Mouse (Mus musculus): ENCODE results near the gene Sf1. TPM values are rescaled to one million over a fixed set of nuclear protein-coding genes. Genes with fewer than 3 reads are reported as not detected.

The Sf1 gene
- polyA plus RNA-seq, 1 experiment from 2014 or later: 201 TPM

- 0 out of 2 replicates have a peak overlapping the region, but pooled peaks have one; percentile 9 for H3K27ac ChIP-seq
- H3K4me3 ChIP-seq: no peak overlapping the region
- H3K9me3 ChIP-seq: no peaks in the 10 kb centered on the region
- peaks cover 11% of the 10 kb centered on the region for H3K27me3 ChIP-seq (ENCODE audit: poor library complexity, severe bottlenecking)
- H3K4me1 ChIP-seq: peaks cover 33% of the 10 kb centered on the region
- peaks cover 25% of the 10 kb centered on the region for H3K36me3 ChIP-seq (replicated peaks)
- WGBS: 53% methylated on average over 5 of the region's 5 CpGs
- no peak for DNase-seq (ENCODE audit: extremely low spot score, low spot score)
Measured at GRCm38 (mm10) chr19:6383470-6383869, 20.0 kb downstream of the Sf1 start.

GRCm38 (mm10) chr19:6384128-6384527, 20.6 kb downstream of the Sf1 start, which contains the start of gene Pygm:
Gene Pygm, plus strand, starts transcription at chr19:6384399.
- H3K4me1 ChIP-seq: peaks cover 37% of the 10 kb centered on the region
- WGBS: 17% methylated on average over 7 of the region's 7 CpGs
- peaks cover 18% of the 10 kb centered on the region for H3K27me3 ChIP-seq (ENCODE audit: poor library complexity, severe bottlenecking)
- DNase-seq (ENCODE audit: extremely low spot score, low spot score): no peak
- no peak within 1 kb of the TSS for H3K4me3 ChIP-seq
- 0 out of 2 replicates have a peak within 1 kb of the TSS, but pooled peaks have one; percentile 9 for H3K27ac ChIP-seq
- peaks cover 19% of the 10 kb centered on the region for H3K36me3 ChIP-seq (replicated peaks)
- H3K9me3 ChIP-seq: no peaks in the 10 kb centered on the region

DNA sequence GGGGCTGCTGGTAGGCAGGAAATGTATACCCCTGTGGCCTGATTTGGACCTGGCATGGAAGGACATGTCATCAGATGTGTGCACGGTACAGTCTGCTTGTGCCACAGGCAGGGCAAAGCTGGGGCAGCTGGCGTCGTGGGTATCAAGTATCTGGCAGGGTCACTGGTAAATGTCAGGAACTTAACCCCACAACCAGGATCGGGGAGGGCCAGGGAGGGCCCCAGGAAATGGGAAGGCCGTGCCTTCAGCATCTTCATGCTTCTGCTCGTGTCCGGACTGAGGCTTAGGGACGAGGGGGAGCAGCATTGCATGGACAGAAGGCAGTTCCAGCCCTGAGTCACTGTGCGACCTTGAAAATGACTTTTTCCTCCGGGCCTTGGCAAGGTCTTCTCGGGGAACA, 21.5 kb downstream of the Sf1 start:
- no peak overlapping the region for H3K27ac ChIP-seq
- peaks cover 46% of the 10 kb centered on the region for H3K4me1 ChIP-seq
- no peak overlapping the region for H3K4me3 ChIP-seq
- WGBS: 83% methylated on average over 11 of the region's 11 CpGs
- H3K9me3 ChIP-seq: no peaks in the 10 kb centered on the region
- DNase-seq (ENCODE audit: extremely low spot score, low spot score): no peak
- H3K36me3 ChIP-seq (replicated peaks): peaks cover 10% of the 10 kb centered on the region
- peaks cover 19% of the 10 kb centered on the region for H3K27me3 ChIP-seq (ENCODE audit: poor library complexity, severe bottlenecking)

GRCm38 (mm10) chr19:6385419-6385818, 21.9 kb downstream of the Sf1 start:
- no peaks in the 10 kb centered on the region for H3K9me3 ChIP-seq
- H3K27ac ChIP-seq: no peak overlapping the region
- peaks cover 24% of the 10 kb centered on the region for H3K27me3 ChIP-seq (ENCODE audit: poor library complexity, severe bottlenecking)
- peaks cover 9% of the 10 kb centered on the region; the same call in 1 of the 2 replicates for H3K36me3 ChIP-seq (replicated peaks)
- 86% methylated on average over 5 of the region's 5 CpGs for WGBS
- DNase-seq (ENCODE audit: extremely low spot score, low spot score): no peak
- peaks cover 50% of the 10 kb centered on the region for H3K4me1 ChIP-seq
- no peak overlapping the region for H3K4me3 ChIP-seq

GRCm38 (mm10) chr19:6385821-6386220, 22.3 kb downstream of the Sf1 start:
- no peak for DNase-seq (ENCODE audit: extremely low spot score, low spot score)
- H3K36me3 ChIP-seq (replicated peaks): peaks cover 5% of the 10 kb centered on the region; the same call in 1 of the 2 replicates
- no peak overlapping the region for H3K27ac ChIP-seq
- peaks cover 28% of the 10 kb centered on the region for H3K27me3 ChIP-seq (ENCODE audit: poor library complexity, severe bottlenecking)
- peaks cover 54% of the 10 kb centered on the region for H3K4me1 ChIP-seq
- no peak overlapping the region for H3K4me3 ChIP-seq
- 85% methylated on average over 7 of the region's 7 CpGs for WGBS
- H3K9me3 ChIP-seq: no peaks in the 10 kb centered on the region

DNA sequence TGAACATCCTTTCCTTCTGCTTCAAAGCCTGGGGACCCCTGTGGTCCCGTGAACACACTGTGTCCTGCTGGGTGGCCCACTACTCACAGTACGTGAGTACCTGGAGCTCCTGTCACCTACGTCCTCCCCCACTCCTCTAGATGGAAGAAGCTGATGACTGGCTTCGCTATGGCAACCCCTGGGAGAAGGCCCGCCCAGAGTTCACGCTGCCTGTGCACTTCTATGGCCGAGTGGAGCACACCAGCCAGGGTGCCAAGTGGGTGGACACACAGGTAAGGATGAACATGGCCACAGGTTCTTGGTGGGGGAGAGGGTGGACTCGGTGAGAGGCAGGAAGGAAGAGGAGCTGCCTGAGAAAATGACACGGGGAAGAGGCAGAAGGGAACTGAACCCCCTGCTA, 22.7 kb downstream of the Sf1 start:
- Histone ChIP-seq H3K4me1 (peaks cover 55% of the 10 kb centered on the region), H3K4me3 (no peak overlapping the region), H3K36me3 (replicated peaks) (0 out of 2 replicates have a peak, but pooled peaks cover 1% of the 10 kb centered on the region), H3K9me3 (no peaks in the 10 kb centered on the region), H3K27me3 (ENCODE audit: poor library complexity, severe bottlenecking) (peaks cover 31% of the 10 kb centered on the region), H3K27ac (no peak overlapping the region)
- DNase-seq (ENCODE audit: extremely low spot score, low spot score): no peak
- 72% methylated on average over 9 of the region's 9 CpGs for WGBS

GRCm38 (mm10) chr19:6388006-6388405, 24.5 kb downstream of the Sf1 start:
- no peaks in the 10 kb centered on the region for H3K9me3 ChIP-seq
- peaks cover 31% of the 10 kb centered on the region for H3K27me3 ChIP-seq (ENCODE audit: poor library complexity, severe bottlenecking)
- DNase-seq (ENCODE audit: extremely low spot score, low spot score): no peak
- peaks cover 50% of the 10 kb centered on the region for H3K4me1 ChIP-seq
- no peak overlapping the region for H3K27ac ChIP-seq
- WGBS: 87% methylated on average over 13 of the region's 13 CpGs
- H3K36me3 ChIP-seq (replicated peaks): no peaks in the 10 kb centered on the region
- H3K4me3 ChIP-seq: no peak overlapping the region

DNA sequence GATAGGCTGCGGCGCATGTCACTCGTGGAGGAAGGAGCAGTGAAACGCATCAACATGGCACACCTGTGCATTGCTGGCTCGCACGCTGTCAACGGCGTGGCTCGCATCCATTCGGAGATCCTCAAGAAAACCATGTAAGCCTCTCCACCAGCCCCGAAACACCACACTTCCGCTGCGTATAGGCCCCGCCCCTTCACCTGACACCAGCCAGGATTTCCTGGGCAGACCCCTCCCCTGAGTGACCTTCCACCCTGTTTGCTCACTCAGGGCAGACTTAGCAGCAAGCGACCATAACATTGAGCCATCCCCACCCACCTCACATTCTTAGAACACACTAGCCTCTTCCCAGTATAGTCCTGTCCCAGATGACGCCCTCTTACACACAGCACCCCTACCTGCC, 26.3 kb downstream of the Sf1 start:
- Histone ChIP-seq H3K36me3 (replicated peaks) (no peaks in the 10 kb centered on the region), H3K27ac (peak overlapping the region; percentile 48; the same call in 1 of the 2 replicates)

DNA sequence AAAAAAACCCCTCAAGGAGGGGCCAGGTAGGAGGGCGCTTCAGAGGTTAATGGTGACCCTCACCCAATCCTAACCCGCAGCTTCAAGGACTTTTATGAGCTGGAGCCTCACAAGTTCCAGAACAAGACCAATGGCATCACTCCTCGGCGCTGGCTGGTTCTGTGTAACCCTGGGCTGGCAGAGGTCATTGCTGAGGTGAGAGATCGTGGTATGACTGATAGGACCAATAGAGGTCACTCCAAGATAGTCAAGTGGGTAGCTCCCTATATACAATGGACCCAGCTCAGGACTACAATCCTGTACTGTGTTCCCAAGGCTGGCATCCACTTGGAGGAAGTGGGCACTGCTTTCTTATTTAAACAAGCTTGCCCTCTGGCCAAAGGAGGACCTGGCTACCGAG, 26.8 kb downstream of the Sf1 start:
- peak overlapping the region; percentile 47; the same call in 1 of the 2 replicates for H3K4me3 ChIP-seq
- H3K27ac ChIP-seq: no peak overlapping the region
- DNase-seq (ENCODE audit: extremely low spot score, low spot score): no peak
- H3K27me3 ChIP-seq (ENCODE audit: poor library complexity, severe bottlenecking): peaks cover 31% of the 10 kb centered on the region
- 62% methylated on average over 6 of the region's 6 CpGs for WGBS
- H3K4me1 ChIP-seq: peaks cover 27% of the 10 kb centered on the region
- H3K36me3 ChIP-seq (replicated peaks): no peaks in the 10 kb centered on the region
- no peaks in the 10 kb centered on the region for H3K9me3 ChIP-seq

More for the DNA sequence above, 26.3 kb downstream of the Sf1 start:
- no peak for DNase-seq (ENCODE audit: extremely low spot score, low spot score)
- Histone ChIP-seq H3K27me3 (ENCODE audit: poor library complexity, severe bottlenecking) (peaks cover 31% of the 10 kb centered on the region), H3K4me3 (peak overlapping the region; percentile 47), H3K4me1 (peaks cover 32% of the 10 kb centered on the region), H3K9me3 (no peaks in the 10 kb centered on the region)
- WGBS: 3% methylated on average over 16 of the region's 16 CpGs

GRCm38 (mm10) chr19:6392743-6393393, 29.4 kb downstream of the Sf1 start:
- no peak for DNase-seq (ENCODE audit: extremely low spot score, low spot score)
- 96% methylated on average over 14 of the region's 14 CpGs for WGBS
- peaks cover 23% of the 10 kb centered on the region for H3K4me1 ChIP-seq
- no peak overlapping the region for H3K27ac ChIP-seq
- peaks cover 34% of the 10 kb centered on the region for H3K27me3 ChIP-seq (ENCODE audit: poor library complexity, severe bottlenecking)
- no peaks in the 10 kb centered on the region for H3K36me3 ChIP-seq (replicated peaks)
- H3K9me3 ChIP-seq: no peaks in the 10 kb centered on the region
- H3K4me3 ChIP-seq: no peak overlapping the region

DNA sequence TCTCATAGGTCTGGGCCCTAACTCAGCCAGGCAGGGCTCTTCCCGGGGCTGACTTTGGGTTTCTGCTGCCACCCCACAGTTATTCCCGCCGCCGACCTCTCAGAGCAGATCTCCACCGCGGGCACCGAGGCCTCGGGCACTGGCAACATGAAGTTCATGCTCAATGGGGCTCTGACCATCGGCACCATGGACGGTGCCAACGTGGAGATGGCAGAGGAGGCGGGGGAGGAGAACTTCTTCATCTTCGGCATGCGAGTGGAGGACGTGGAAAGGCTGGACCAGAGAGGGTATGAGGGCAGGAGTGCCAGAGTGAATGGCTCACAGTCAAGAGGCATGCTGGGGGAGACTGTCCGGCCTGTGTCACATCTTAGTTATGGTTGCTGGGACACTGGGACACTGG, 30.1 kb downstream of the Sf1 start:
- Histone ChIP-seq H3K27ac (no peak overlapping the region), H3K27me3 (ENCODE audit: poor library complexity, severe bottlenecking) (peaks cover 34% of the 10 kb centered on the region), H3K36me3 (replicated peaks) (no peaks in the 10 kb centered on the region), H3K9me3 (no peaks in the 10 kb centered on the region), H3K4me1 (peaks cover 30% of the 10 kb centered on the region), H3K4me3 (no peak overlapping the region)
- 93% methylated on average over 16 of the region's 16 CpGs for WGBS
- DNase-seq (ENCODE audit: extremely low spot score, low spot score): no peak

DNA sequence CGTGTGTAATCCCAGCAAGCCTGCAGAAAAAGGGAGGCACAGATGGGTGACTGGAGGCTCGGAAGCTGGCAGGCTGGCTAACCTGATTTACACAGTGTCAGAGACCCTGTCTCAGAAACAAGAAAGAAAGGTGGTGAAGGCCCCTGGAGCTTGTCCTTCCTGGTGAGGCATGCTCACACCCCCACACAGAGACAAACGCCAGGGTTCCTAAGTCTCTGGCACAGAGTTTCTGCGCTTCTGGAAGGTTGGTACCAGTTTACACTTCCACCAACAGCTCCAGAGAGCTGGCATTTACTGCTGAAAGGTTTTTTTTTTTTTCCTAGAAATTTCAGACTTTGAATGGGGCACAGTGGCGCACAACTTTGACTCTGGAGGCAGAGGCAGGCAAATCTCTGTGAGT, 32.7 kb downstream of the Sf1 start:
- Histone ChIP-seq H3K9me3 (no peaks in the 10 kb centered on the region), H3K4me3 (no peak overlapping the region), H3K36me3 (replicated peaks) (no peaks in the 10 kb centered on the region), H3K4me1 (peaks cover 34% of the 10 kb centered on the region), H3K27me3 (ENCODE audit: poor library complexity, severe bottlenecking) (peaks cover 41% of the 10 kb centered on the region), H3K27ac (no peak overlapping the region)
- no peak for DNase-seq (ENCODE audit: extremely low spot score, low spot score)
- 89% methylated on average over 5 of the region's 5 CpGs for WGBS

DNA sequence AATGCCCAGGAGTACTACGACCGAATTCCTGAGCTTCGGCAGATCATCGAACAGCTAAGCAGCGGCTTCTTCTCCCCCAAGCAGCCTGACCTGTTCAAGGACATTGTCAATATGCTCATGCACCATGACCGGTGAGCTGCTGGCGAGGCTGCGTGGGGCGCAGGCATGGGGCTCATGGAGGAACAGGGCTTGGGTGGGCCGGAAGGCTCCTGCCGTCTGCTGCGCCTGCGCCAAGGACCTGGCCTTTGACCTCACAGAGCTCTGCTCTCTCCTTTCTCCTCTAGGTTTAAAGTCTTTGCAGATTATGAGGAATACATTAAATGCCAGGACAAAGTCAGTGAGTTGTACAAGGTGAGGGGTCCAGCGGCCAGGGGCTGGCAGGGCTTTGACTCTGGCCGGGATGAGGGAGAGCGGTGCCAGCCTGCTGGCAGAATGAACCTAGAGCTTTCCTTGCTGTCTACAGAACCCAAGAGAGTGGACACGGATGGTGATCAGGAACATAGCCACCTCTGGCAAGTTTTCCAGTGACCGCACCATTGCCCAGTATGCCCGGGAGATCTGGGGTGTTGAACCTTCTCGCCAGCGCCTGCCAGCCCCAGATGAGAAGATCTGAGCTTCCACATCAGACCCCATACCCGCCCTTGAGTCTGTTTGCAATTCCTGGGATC, 34.2 kb downstream of the Sf1 start:
- Histone ChIP-seq H3K27me3 (ENCODE audit: poor library complexity, severe bottlenecking) (peaks cover 56% of the 10 kb centered on the region), H3K36me3 (replicated peaks) (no peaks in the 10 kb centered on the region), H3K4me1 (peaks cover 48% of the 10 kb centered on the region), H3K4me3 (peak overlapping the region; percentile 82), H3K27ac (no peak overlapping the region), H3K9me3 (no peaks in the 10 kb centered on the region)
- DNase-seq (ENCODE audit: extremely low spot score, low spot score): no peak
- 85% methylated on average over 22 of the region's 22 CpGs for WGBS

Measured in forebrain, embryonic 10.5 days (tissue).